Mouse (Mus musculus) frontal cortex, adult (tissue): Measurements from ENCODE around the gene Znrd1.
"Not testable (repeated sequence)": the region's sequence is repeated elsewhere in the genome, so short reads cannot be mapped to it uniquely, and the experiment has no call there.

Source experiments
- ATAC-seq: cut with Nextera tagmentation; 2 replicates; pipeline ENCODE4 v1.9.2; 2017; ENCODE audit warnings: mild to moderate bottlenecking, moderate library complexity, mixed read lengths; ENCODE audit not compliant: low TSS enrichment

The Znrd1 gene

GRCm38 (mm10) chr17:36957999-36958743 lies at the start of gene Znrd1, which contains the start of gene Znrd1as:
Gene Znrd1 (minus strand): TSS chr17:36958559.
Gene Znrd1as (plus strand): TSS chr17:36958592.
- peak; percentile 97 for ATAC-seq

GRCm38 (mm10) chr17:37003366-37003765 lies 45.0 kb upstream of the Znrd1 start:
- ATAC-seq, result no peak

GRCm38 (mm10) chr17:37002364-37003330 lies 44.3 kb upstream of the Znrd1 start:
- ATAC-seq, result peak; percentile 78

- ATAC-seq, result no peak
These were observed 42.5 kb upstream of the Znrd1 start, which contains the start of gene Zfp57 for GRCm38 (mm10) chr17:37000863-37001262. Gene Zfp57 (plus strand): TSS chr17:37001163.

GRCm38 (mm10) chr17:36998477-36998876 lies 40.1 kb upstream of the Znrd1 start:
- ATAC-seq, result no peak

GRCm38 (mm10) chr17:36997033-36997735 lies 38.8 kb upstream of the Znrd1 start:
- peak; percentile 66 for ATAC-seq

- ATAC-seq, result no peak
These were observed 37.1 kb upstream of the Znrd1 start for GRCm38 (mm10) chr17:36995448-36995847.

GRCm38 (mm10) chr17:36994528-36994927 lies 36.2 kb upstream of the Znrd1 start:
- ATAC-seq, result no peak

GRCm38 (mm10) chr17:36993770-36994325 lies 35.5 kb upstream of the Znrd1 start:
- ATAC-seq, result no peak

- peak; percentile 74 for ATAC-seq
These were observed 34.2 kb upstream of the Znrd1 start for GRCm38 (mm10) chr17:36992336-36993104.

GRCm38 (mm10) chr17:36990630-36991029 lies 32.3 kb upstream of the Znrd1 start:
- ATAC-seq, result not testable (repeated sequence)

- no peak for ATAC-seq
These were observed 31.1 kb upstream of the Znrd1 start, which contains the start of gene H2-M5 for GRCm38 (mm10) chr17:36989437-36989836. Gene H2-M5 (minus strand): TSS chr17:36989537.

GRCm38 (mm10) chr17:36988475-36988874 lies 30.1 kb upstream of the Znrd1 start:
- ATAC-seq, result peak; percentile 30; the same call in 1 of the 2 replicates

GRCm38 (mm10) chr17:36982253-36983155 lies 24.1 kb upstream of the Znrd1 start:
- no peak for ATAC-seq

GRCm38 (mm10) chr17:36981845-36982244 lies 23.5 kb upstream of the Znrd1 start:
- ATAC-seq, result no peak

- ATAC-seq, result peak; percentile 91
These were observed 23.0 kb upstream of the Znrd1 start, which contains the start of gene 2410137M14Rik for GRCm38 (mm10) chr17:36981221-36981813. Gene 2410137M14Rik (minus strand): TSS chr17:36981237.

GRCm38 (mm10) chr17:36973271-36973787 lies 15.0 kb upstream of the Znrd1 start:
- no peak for ATAC-seq

- ATAC-seq, result no peak
These were observed 14.4 kb upstream of the Znrd1 start for GRCm38 (mm10) chr17:36972791-36973190.
